Mouse (Mus musculus): ENCODE measurements around the gene Txlna. TPM values are rescaled to one million over a fixed set of nuclear protein-coding genes. Genes with fewer than 3 reads are reported as not detected.

The Txlna gene
- polyA plus RNA-seq, 1 experiment from 2014 or later = 37.6 TPM

DNA sequence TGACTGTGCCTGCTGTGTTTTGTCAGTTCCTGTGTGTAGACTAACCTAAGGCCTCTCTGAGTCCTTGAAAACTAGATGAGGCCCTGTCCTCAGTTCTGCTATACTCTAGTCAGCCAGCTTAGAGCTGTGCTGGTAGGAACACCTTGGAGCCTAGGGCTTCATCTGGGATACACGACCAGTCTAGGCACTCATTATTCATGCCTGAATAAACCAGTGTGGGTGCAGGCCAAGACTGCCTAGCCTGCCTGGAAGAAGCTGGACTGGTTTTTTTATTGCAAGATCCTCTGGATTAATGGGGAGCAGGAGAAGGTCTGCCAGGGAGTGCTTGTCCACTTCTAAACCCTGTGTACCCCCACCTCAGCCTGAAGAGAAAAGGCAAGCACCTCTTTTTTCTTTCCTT, 53.9 kb downstream of the Txlna start:
- H3K4me2 ChIP-seq (replicated peaks; ENCODE audit: low read depth, low read length) = no peak overlapping the region
- peaks cover 9% of the 10 kb centered on the region for H3K36me3 ChIP-seq (ENCODE audit: insufficient read depth, low read length)
- H3K4me3 ChIP-seq (ENCODE audit: low read depth, low read length) = no peak overlapping the region
- no peaks in the 10 kb centered on the region for H3K27me3 ChIP-seq (replicated peaks; ENCODE audit: insufficient read depth, low read length)
- peaks cover 6% of the 10 kb centered on the region; the same call in 1 of the 2 replicates for H3K4me1 ChIP-seq (ENCODE audit: insufficient read depth, low read depth, low read length)
- no peaks in the 10 kb centered on the region for H3K9me3 ChIP-seq (ENCODE audit: low read length)
- ATAC-seq = no peak
- 38% methylated on average over 1 of the region's 1 CpGs for whole genome bisulfite sequencing
- no peak overlapping the region for H3K27ac ChIP-seq (ENCODE audit: low read length)
- no peak for DNase-seq (ENCODE audit: low spot score)
- TF ChIP-seq EP300 (IDR thresholded peaks at IDR 0.05) (no peak), CTCF (IDR thresholded peaks at IDR 0.05) (no peak)
- H3K9ac ChIP-seq (replicated peaks; ENCODE audit: low read depth) = no peak overlapping the region

DNA sequence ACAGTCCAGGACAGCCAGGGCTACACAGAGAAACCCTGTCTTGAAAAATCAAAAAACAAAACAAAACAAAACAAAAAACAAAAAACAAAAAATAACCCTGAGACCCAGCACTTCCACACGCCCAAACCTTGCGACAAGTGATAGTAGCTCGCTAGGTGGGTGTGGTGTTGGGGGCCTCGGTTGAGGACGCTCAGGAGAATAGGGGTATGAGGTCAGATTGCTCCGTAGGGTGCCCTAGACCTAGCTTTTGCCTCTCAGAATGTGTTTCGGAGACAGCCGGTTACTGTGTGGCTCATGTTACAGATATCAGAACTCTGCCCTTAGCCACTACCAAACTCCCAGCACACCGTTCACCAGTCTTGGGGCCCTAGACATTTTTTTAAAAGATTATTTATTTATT, 55.1 kb downstream of the Txlna start:
- peaks cover 6% of the 10 kb centered on the region; the same call in 1 of the 2 replicates for H3K4me1 ChIP-seq (ENCODE audit: insufficient read depth, low read depth, low read length)
- peak overlapping the region; percentile 69; the same call in 1 of the 2 replicates for H3K4me2 ChIP-seq (replicated peaks; ENCODE audit: low read depth, low read length)
- whole genome bisulfite sequencing = 76% methylated on average over 9 of the region's 9 CpGs
- no peak for DNase-seq (ENCODE audit: low spot score)
- no peaks in the 10 kb centered on the region for H3K9me3 ChIP-seq (ENCODE audit: low read length)
- H3K9ac ChIP-seq (replicated peaks; ENCODE audit: low read depth) = no peak overlapping the region
- TF ChIP-seq EP300 (IDR thresholded peaks at IDR 0.05) = no peak
- no peak for TF ChIP-seq CTCF (IDR thresholded peaks at IDR 0.05)
- no peaks in the 10 kb centered on the region for H3K36me3 ChIP-seq (ENCODE audit: insufficient read depth, low read length)
- no peak overlapping the region for H3K4me3 ChIP-seq (ENCODE audit: low read depth, low read length)
- ATAC-seq = no peak
- no peak overlapping the region for H3K27ac ChIP-seq (ENCODE audit: low read length)
- H3K27me3 ChIP-seq (replicated peaks; ENCODE audit: insufficient read depth, low read length) = no peaks in the 10 kb centered on the region

DNA sequence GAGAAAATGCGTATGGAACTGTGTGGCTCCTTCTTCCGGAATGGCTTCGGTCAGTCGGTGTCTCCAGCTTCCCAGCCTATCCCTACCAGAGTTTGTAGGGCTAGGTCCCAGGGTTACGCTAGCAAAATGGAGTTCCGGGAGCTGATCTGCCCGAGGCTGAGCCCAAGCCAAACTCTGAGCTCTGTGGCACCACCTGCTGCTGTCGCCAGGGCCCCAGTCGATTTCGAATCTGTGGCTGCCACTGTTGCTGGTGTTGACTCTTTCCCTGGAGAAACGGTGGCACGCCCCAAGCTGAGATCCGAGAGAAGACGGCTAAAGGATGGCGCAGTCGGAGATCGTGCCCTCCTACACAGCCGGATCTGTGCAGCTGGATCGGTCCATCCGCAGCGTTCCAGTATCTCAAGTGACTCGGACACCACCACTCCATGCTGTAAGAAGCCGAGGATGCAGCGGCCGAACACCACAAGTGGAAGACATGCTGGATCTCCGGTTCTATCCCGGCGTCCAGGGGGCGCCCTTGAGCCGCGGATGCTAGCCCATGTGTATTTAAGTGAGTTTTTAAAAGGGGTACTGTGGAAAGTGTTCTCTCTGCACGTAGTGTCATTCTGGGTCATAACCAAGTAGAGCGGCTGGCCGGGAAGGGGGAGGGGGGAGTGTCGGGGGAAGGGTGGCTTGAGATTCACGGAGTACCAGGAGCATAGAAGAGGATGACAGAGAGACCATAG, 55.8 kb downstream of the Txlna start:
- H3K9ac ChIP-seq (replicated peaks; ENCODE audit: low read depth) = peak overlapping the region; percentile 36
- peak overlapping the region; percentile 82; the same call in 1 of the 2 replicates for H3K27ac ChIP-seq (ENCODE audit: low read length)
- no peaks in the 10 kb centered on the region for H3K36me3 ChIP-seq (ENCODE audit: insufficient read depth, low read length)
- H3K9me3 ChIP-seq (ENCODE audit: low read length) = no peaks in the 10 kb centered on the region
- no peaks in the 10 kb centered on the region for H3K27me3 ChIP-seq (replicated peaks; ENCODE audit: insufficient read depth, low read length)
- TF ChIP-seq CTCF (IDR thresholded peaks at IDR 0.05) (peak; percentile 77), EP300 (IDR thresholded peaks at IDR 0.05) (no peak)
- H3K4me1 ChIP-seq (ENCODE audit: insufficient read depth, low read depth, low read length) = peaks cover 6% of the 10 kb centered on the region; the same call in 1 of the 2 replicates
- H3K4me2 ChIP-seq (replicated peaks; ENCODE audit: low read depth, low read length) = peak overlapping the region; percentile 69
- WGBS = 2% methylated on average over 36 of the region's 36 CpGs
- H3K4me3 ChIP-seq (ENCODE audit: low read depth, low read length) = peak overlapping the region; percentile 45
- ATAC-seq = peak; percentile 89
- peak; percentile 88 for DNase-seq (ENCODE audit: low spot score)

DNA sequence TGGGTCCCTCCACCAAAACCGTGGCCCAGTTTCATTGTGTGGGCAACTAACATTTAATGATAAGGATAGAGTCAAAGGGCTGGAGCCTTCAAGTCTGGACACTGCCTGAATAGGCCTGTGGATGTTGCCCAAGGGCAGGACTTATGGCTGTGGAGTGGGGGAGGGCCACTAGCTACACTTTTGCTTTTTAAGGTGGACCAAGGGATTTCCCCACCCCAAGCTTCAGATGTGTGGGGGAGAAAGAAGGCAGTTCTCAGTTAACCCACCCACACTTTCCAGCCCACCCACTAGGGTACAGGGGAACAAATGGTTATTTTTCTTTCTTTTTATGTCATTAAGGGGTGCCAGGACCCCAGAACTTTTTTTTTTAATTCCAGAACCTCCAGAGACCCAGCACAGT, 56.5 kb downstream of the Txlna start:
- peak overlapping the region; percentile 45; the same call in 1 of the 2 replicates for H3K4me3 ChIP-seq (ENCODE audit: low read depth, low read length)
- no peaks in the 10 kb centered on the region for H3K9me3 ChIP-seq (ENCODE audit: low read length)
- peak overlapping the region; percentile 82; the same call in 1 of the 2 replicates for H3K27ac ChIP-seq (ENCODE audit: low read length)
- DNase-seq (ENCODE audit: low spot score) (peak; percentile 36), ATAC-seq (peak; percentile 38)
- peaks cover 6% of the 10 kb centered on the region; the same call in 1 of the 2 replicates for H3K4me1 ChIP-seq (ENCODE audit: insufficient read depth, low read depth, low read length)
- TF ChIP-seq EP300 (IDR thresholded peaks at IDR 0.05) = no peak
- peak overlapping the region; percentile 36 for H3K9ac ChIP-seq (replicated peaks; ENCODE audit: low read depth)
- no peaks in the 10 kb centered on the region for H3K27me3 ChIP-seq (replicated peaks; ENCODE audit: insufficient read depth, low read length)
- peak overlapping the region; percentile 69 for H3K4me2 ChIP-seq (replicated peaks; ENCODE audit: low read depth, low read length)
- H3K36me3 ChIP-seq (ENCODE audit: insufficient read depth, low read length) = no peaks in the 10 kb centered on the region
- WGBS = 83% methylated on average over 1 of the region's 1 CpGs

DNA sequence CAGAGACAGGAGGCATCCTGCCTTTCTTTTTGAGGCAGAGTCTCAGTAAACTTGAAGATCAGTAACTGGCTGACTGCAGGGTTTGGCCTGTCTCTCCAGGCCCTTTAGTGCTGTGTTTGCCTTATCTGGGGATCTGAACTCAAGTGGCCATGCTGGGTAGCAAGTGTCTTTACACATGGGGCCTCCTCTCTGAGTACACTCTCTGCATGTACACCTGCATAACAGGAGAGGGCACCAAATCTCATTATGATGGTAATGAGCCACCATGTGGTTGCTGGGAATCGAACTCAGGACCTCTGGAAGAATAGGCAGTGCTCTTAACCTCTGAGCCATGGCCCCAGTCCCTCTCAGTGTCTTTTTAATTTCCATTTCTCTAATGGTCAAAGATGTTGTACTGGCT, 58.6 kb downstream of the Txlna start:
- WGBS = 86% methylated on average over 1 of the region's 1 CpGs
- Histone ChIP-seq H3K4me3 (ENCODE audit: low read depth, low read length) (no peak overlapping the region), H3K4me1 (ENCODE audit: insufficient read depth, low read depth, low read length) (peaks cover 6% of the 10 kb centered on the region; the same call in 1 of the 2 replicates)

DNA sequence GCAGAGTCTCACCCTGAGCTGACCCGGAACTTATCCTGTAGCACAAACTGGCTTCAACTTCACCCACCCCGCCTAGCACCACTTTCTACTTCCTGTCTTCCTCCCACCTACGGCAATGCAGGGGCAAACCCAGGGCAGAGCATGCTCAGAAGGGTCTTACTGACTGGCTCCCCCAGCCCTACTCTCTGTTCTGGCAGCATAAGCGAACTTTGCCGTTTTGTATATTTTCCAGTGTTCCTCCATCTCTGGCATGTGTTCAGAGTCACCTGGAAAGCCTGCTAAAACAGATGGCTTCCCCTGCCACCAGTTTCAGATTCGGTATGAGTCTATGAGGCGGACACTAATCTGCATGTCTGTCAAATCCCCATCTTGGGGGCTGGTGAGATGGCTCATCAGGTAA, 60.5 kb downstream of the Txlna start:
- Histone ChIP-seq H3K36me3 (ENCODE audit: insufficient read depth, low read length) (no peaks in the 10 kb centered on the region), H3K27ac (ENCODE audit: low read length) (no peak overlapping the region), H3K4me1 (ENCODE audit: insufficient read depth, low read depth, low read length) (peaks cover 6% of the 10 kb centered on the region; the same call in 1 of the 2 replicates), H3K4me2 (replicated peaks; ENCODE audit: low read depth, low read length) (no peak overlapping the region), H3K9ac (replicated peaks; ENCODE audit: low read depth) (no peak overlapping the region), H3K9me3 (ENCODE audit: low read length) (no peaks in the 10 kb centered on the region), H3K4me3 (ENCODE audit: low read depth, low read length) (no peak overlapping the region), H3K27me3 (replicated peaks; ENCODE audit: insufficient read depth, low read length) (no peaks in the 10 kb centered on the region)
- no peak for DNase-seq (ENCODE audit: low spot score)
- 45% methylated on average over 7 of the region's 7 CpGs for WGBS
- ATAC-seq = no peak
- no peak for TF ChIP-seq CTCF (IDR thresholded peaks at IDR 0.05)
- no peak for TF ChIP-seq EP300 (IDR thresholded peaks at IDR 0.05)

More for the DNA sequence above, 58.6 kb downstream of the Txlna start:
- Histone ChIP-seq H3K27ac (ENCODE audit: low read length) (no peak overlapping the region), H3K9ac (replicated peaks; ENCODE audit: low read depth) (no peak overlapping the region), H3K4me2 (replicated peaks; ENCODE audit: low read depth, low read length) (no peak overlapping the region), H3K27me3 (replicated peaks; ENCODE audit: insufficient read depth, low read length) (no peaks in the 10 kb centered on the region), H3K9me3 (ENCODE audit: low read length) (no peaks in the 10 kb centered on the region), H3K36me3 (ENCODE audit: insufficient read depth, low read length) (no peaks in the 10 kb centered on the region)
- ATAC-seq (no peak), DNase-seq (ENCODE audit: low spot score) (no peak)
- TF ChIP-seq CTCF (IDR thresholded peaks at IDR 0.05) (no peak), EP300 (IDR thresholded peaks at IDR 0.05) (no peak)
